ENCODE assay signal across 8 mouse cellular contexts in genomic region chr10:79532678-79533077, GRCm38 (mm10). TPM values are rescaled to one million over a fixed set of nuclear protein-coding genes. Genes with fewer than 3 reads are reported as not detected.
DNase-seq lines count a peak whose midpoint lies in the region; ATAC-seq and TF ChIP-seq lines count a peak whose summit lies in the region.

No protein-coding gene starts in this region.

- no peak for TF ChIP-seq POLR2A in bone marrow, adult 2 months (IDR thresholded peaks at IDR 0.05; ENCODE audit: borderline replicate concordance, control insufficient read depth, low read depth, low read length)
- TF ChIP-seq POLR2A in small intestine, adult 2 months (IDR thresholded peaks at IDR 0.05; ENCODE audit: low read depth, low read length): no peak

- peak; percentile 39 for ATAC-seq in lung, embryonic 14.5 days (ENCODE audit: insufficient read depth)
- ATAC-seq in forebrain, embryonic 16.5 days: no peak; the same call in 1 of the 2 replicates
- ATAC-seq in liver, embryonic 13.5 days (ENCODE audit: low read depth): no peak
- ATAC-seq in inflammation-experienced regulatory T-cells, adult 6 months: no peak

- H3K36me3 ChIP-seq in lung, embryonic 14.5 days (ENCODE audit: insufficient read depth): peaks cover 13% of the 10 kb centered on the region; the same call in 1 of the 2 replicates
- H3K36me3 ChIP-seq in forebrain, embryonic 16.5 days (ENCODE audit: control insufficient read depth, insufficient read depth): no peaks in the 10 kb centered on the region
- H3K36me3 ChIP-seq in liver, embryonic 13.5 days: peaks cover 11% of the 10 kb centered on the region
- H3K36me3 ChIP-seq in small intestine, adult 2 months (ENCODE audit: control insufficient read depth, insufficient read depth, low read length): peaks cover 20% of the 10 kb centered on the region

- H3K4me2 ChIP-seq in lung, embryonic 14.5 days: peak overlapping the region; percentile 97
- peak overlapping the region; percentile 92 for H3K4me2 ChIP-seq in forebrain, embryonic 16.5 days (ENCODE audit: low read length)
- peak overlapping the region; percentile 93 for H3K4me2 ChIP-seq in liver, embryonic 13.5 days

- no peaks in the 10 kb centered on the region for H3K27me3 ChIP-seq in lung, embryonic 14.5 days (ENCODE audit: insufficient read depth, low read length)
- no peaks in the 10 kb centered on the region for H3K27me3 ChIP-seq in forebrain, embryonic 16.5 days (replicated peaks; ENCODE audit: control insufficient read depth, insufficient read depth, low read length)
- H3K27me3 ChIP-seq in liver, embryonic 13.5 days: peaks cover 5% of the 10 kb centered on the region; the same call in 1 of the 2 replicates
- H3K27me3 ChIP-seq in small intestine, adult 2 months (ENCODE audit: control insufficient read depth, insufficient read depth, low read length): no peaks in the 10 kb centered on the region

- H3K9ac ChIP-seq in lung, embryonic 14.5 days: peak overlapping the region; percentile 68
- H3K9ac ChIP-seq in forebrain, embryonic 16.5 days (replicated peaks; ENCODE audit: low read depth, low read length): peak overlapping the region; percentile 58
- peak overlapping the region; percentile 75 for H3K9ac ChIP-seq in liver, embryonic 13.5 days

- no peaks in the 10 kb centered on the region for H3K4me1 ChIP-seq in lung, embryonic 14.5 days (ENCODE audit: insufficient read depth)
- H3K4me1 ChIP-seq in bone marrow, adult 2 months (ENCODE audit: control insufficient read depth, insufficient read depth, low read length): no peaks in the 10 kb centered on the region; the same call in none of the 2 replicates
- peaks cover 8% of the 10 kb centered on the region for H3K4me1 ChIP-seq in forebrain, embryonic 16.5 days (replicated peaks; ENCODE audit: control insufficient read depth, insufficient read depth, low read length)
- peaks cover 26% of the 10 kb centered on the region for H3K4me1 ChIP-seq in liver, embryonic 13.5 days (replicated peaks)
- peaks cover 26% of the 10 kb centered on the region for H3K4me1 ChIP-seq in small intestine, adult 2 months (ENCODE audit: control insufficient read depth, insufficient read depth, insufficient read length, low read length)

- peak; percentile 48 for DNase-seq in lung, embryonic 14.5 days
- no peak for DNase-seq in lung, postnatal 25 days (ENCODE audit: low spot score)
- no peak for DNase-seq in liver, embryonic 13.5 days
- DNase-seq in thymus, postnatal 10 days (ENCODE audit: low spot score in 2 of 2): no peak

- TF ChIP-seq CTCF in lung, embryonic 14.5 days (IDR thresholded peaks at IDR 0.05; ENCODE audit: low read depth): no peak
- no peak for TF ChIP-seq CTCF in bone marrow, adult 2 months (IDR thresholded peaks at IDR 0.05; ENCODE audit: control insufficient read depth, insufficient read depth, low read length)
- TF ChIP-seq CTCF in small intestine, adult 2 months (IDR thresholded peaks at IDR 0.05; ENCODE audit: extremely low read depth, insufficient read length, insufficient replicate concordance, low read depth, low read length): no peak

- WGBS in lung, embryonic 14.5 days: 25% methylated on average over 3 of the region's 3 CpGs
- WGBS in bone marrow, adult 2 months: 45% methylated on average over 3 of the region's 3 CpGs
- 28% methylated on average over 3 of the region's 3 CpGs for WGBS in forebrain, embryonic 16.5 days
- 41% methylated on average over 3 of the region's 3 CpGs for WGBS in liver, embryonic 13.5 days (ENCODE audit: insufficient replicate concordance)
- 15% methylated on average over 3 of the region's 3 CpGs for WGBS in small intestine, adult 2 months

- peak overlapping the region; percentile 65 for H3K4me3 ChIP-seq in lung, embryonic 14.5 days (ENCODE audit: low read depth, low read length)
- peak overlapping the region; percentile 68 for H3K4me3 ChIP-seq in bone marrow, adult 2 months (replicated peaks; ENCODE audit: control insufficient read depth, low read depth, low read length)
- H3K4me3 ChIP-seq in forebrain, embryonic 16.5 days (replicated peaks; ENCODE audit: low read length): peak overlapping the region; percentile 59
- H3K4me3 ChIP-seq in liver, embryonic 13.5 days (replicated peaks): peak overlapping the region; percentile 66
- H3K4me3 ChIP-seq in small intestine, adult 2 months (ENCODE audit: low read depth, low read length): peak overlapping the region; percentile 76

- no peaks in the 10 kb centered on the region for H3K9me3 ChIP-seq in lung, embryonic 14.5 days (ENCODE audit: low read depth, low read length)
- H3K9me3 ChIP-seq in forebrain, embryonic 16.5 days (ENCODE audit: control insufficient read depth, low read length): no peaks in the 10 kb centered on the region
- no peaks in the 10 kb centered on the region for H3K9me3 ChIP-seq in liver, embryonic 13.5 days (replicated peaks)

- peak overlapping the region; percentile 74 for H3K27ac ChIP-seq in lung, embryonic 14.5 days (ENCODE audit: low read depth)
- no peak overlapping the region for H3K27ac ChIP-seq in bone marrow, adult 2 months (ENCODE audit: control insufficient read depth, insufficient read depth, low read depth, low read length, poor library complexity)
- H3K27ac ChIP-seq in forebrain, embryonic 16.5 days (ENCODE audit: low read length): no peak overlapping the region
- no peak overlapping the region for H3K27ac ChIP-seq in liver, embryonic 13.5 days
- H3K27ac ChIP-seq in small intestine, adult 2 months (ENCODE audit: insufficient read depth, low read depth, low read length): peak overlapping the region; percentile 99

RNA-seq across cellular contexts. Expression of gene Plpp2, which starts 0.9 kb away (rescaled TPM):
- polyA plus RNA-seq in lung, embryonic 14.5 days (2014; fragmentation: Nextera tagmentation; extraction: Ambion mirVana): 34.9 and 37.1 TPM in 2 replicates
- polyA plus RNA-seq in bone marrow, adult 2 months (2011; ENCODE audit: insufficient read depth, insufficient read length, low replicate concordance, missing spikeins): 1.7 and 2.6 TPM in 2 replicates
- polyA plus RNA-seq in forebrain, embryonic 16.5 days (2015; fragmentation: Nextera tagmentation; extraction: Ambion mirVana): 9.0 and 11.6 TPM in 2 replicates
- polyA plus RNA-seq in liver, embryonic 13.5 days (2015; fragmentation: Nextera tagmentation; extraction: Ambion mirVana): 19.9 and 20.0 TPM in 2 replicates
- polyA plus RNA-seq in small intestine, adult 2 months (2012; rRNA removed): 216 and 451 TPM in 2 replicates
- polyA plus RNA-seq in inflammation-experienced regulatory T-cells, adult 6 months (2017; shearing (Covaris generic)): 1 to 10 TPM; 2.4 to 5.8 (median 2.9) TPM

RNA-seq across cellular contexts. Expression of gene Mier2, which starts 22.3 kb away (rescaled TPM):
- polyA plus RNA-seq in lung, embryonic 14.5 days (2014; fragmentation: Nextera tagmentation; extraction: Ambion mirVana): 49.6 and 55.3 TPM in 2 replicates
- 18.7 and 21.7 TPM in 2 replicates for polyA plus RNA-seq in bone marrow, adult 2 months (2011; ENCODE audit: insufficient read depth, insufficient read length, low replicate concordance, missing spikeins)
- polyA plus RNA-seq in forebrain, embryonic 16.5 days (2015; fragmentation: Nextera tagmentation; extraction: Ambion mirVana): 59.8 and 68.5 TPM in 2 replicates
- polyA plus RNA-seq in liver, embryonic 13.5 days (2015; fragmentation: Nextera tagmentation; extraction: Ambion mirVana): 11.2 and 11.7 TPM in 2 replicates
- polyA plus RNA-seq in small intestine, adult 2 months (2012; rRNA removed): 61.5 and 89.9 TPM in 2 replicates
- 10 to 100 TPM; 11.6 to 15.0 (median 13.1) TPM for polyA plus RNA-seq in inflammation-experienced regulatory T-cells, adult 6 months (2017; shearing (Covaris generic))

RNA-seq across cellular contexts. Expression of gene Theg, which starts 54.5 kb away (rescaled TPM):
- polyA plus RNA-seq in lung, embryonic 14.5 days (2014; fragmentation: Nextera tagmentation; extraction: Ambion mirVana): not detected in 2 replicates
- not detected in 2 replicates for polyA plus RNA-seq in bone marrow, adult 2 months (2011; ENCODE audit: insufficient read depth, insufficient read length, low replicate concordance, missing spikeins)
- not detected in 2 replicates for polyA plus RNA-seq in forebrain, embryonic 16.5 days (2015; fragmentation: Nextera tagmentation; extraction: Ambion mirVana)
- not detected in 2 replicates for polyA plus RNA-seq in liver, embryonic 13.5 days (2015; fragmentation: Nextera tagmentation; extraction: Ambion mirVana)
- not detected in 2 replicates for polyA plus RNA-seq in small intestine, adult 2 months (2012; rRNA removed)
- not detected for polyA plus RNA-seq in inflammation-experienced regulatory T-cells, adult 6 months (2017; shearing (Covaris generic))

Comparison
In these comparisons a context has a peak if more than half of its experiments do, and no peak if none do; other contexts are left out.
1. H3K27ac ChIP-seq: peak in lung, embryonic 14.5 days (single experiment) and small intestine, adult 2 months (single experiment); none in bone marrow, adult 2 months (single experiment), forebrain, embryonic 16.5 days (single experiment) and liver, embryonic 13.5 days (single experiment).
2. Peak in every context shown above with its lines, with median percentiles within 50 percentile points of each other: H3K4me2 ChIP-seq, H3K4me3 ChIP-seq and H3K9ac ChIP-seq.